Mouse (Mus musculus): ENCODE results near the gene Retn.

Retn gene

GRCm38 (mm10) chr8:3655526-3655925 lies at the start of gene Retn:
Gene Retn (plus strand): TSS chr8:3655770.
- no peak for DNase-seq (ENCODE audit: low spot score)

- no peak for DNase-seq (ENCODE audit: low spot score)
These were observed 49.0 kb upstream of the Retn start for GRCm38 (mm10) chr8:3606593-3606992.

GRCm38 (mm10) chr8:3607822-3608221 lies 47.7 kb upstream of the Retn start:
- no peak for DNase-seq (ENCODE audit: low spot score)

- DNase-seq (ENCODE audit: low spot score), result no peak
These were observed 46.3 kb upstream of the Retn start for GRCm38 (mm10) chr8:3609046-3609815.

GRCm38 (mm10) chr8:3609816-3610150 lies 45.8 kb upstream of the Retn start:
- no peak for DNase-seq (ENCODE audit: low spot score)

- peak; percentile 100 for DNase-seq (ENCODE audit: low spot score)
These were observed 34.2 kb upstream of the Retn start, which contains the start of the genes Xab2 and Pet100 for GRCm38 (mm10) chr8:3621199-3621970. Gene Xab2 (minus strand): TSS chr8:3621316. Gene Pet100 (plus strand): TSS chr8:3621548.

GRCm38 (mm10) chr8:3622119-3622518 lies 33.5 kb upstream of the Retn start:
- DNase-seq (ENCODE audit: low spot score), result no peak

- DNase-seq (ENCODE audit: low spot score), result no peak
These were observed 30.1 kb upstream of the Retn start, which contains the start of gene Pcp2 for GRCm38 (mm10) chr8:3625445-3625844. Gene Pcp2 (minus strand): TSS chr8:3625545.

- DNase-seq (ENCODE audit: low spot score), result no peak
These were observed 28.6 kb upstream of the Retn start for GRCm38 (mm10) chr8:3626971-3627370.

- DNase-seq (ENCODE audit: low spot score), result peak; percentile 55
These were observed 27.6 kb upstream of the Retn start for GRCm38 (mm10) chr8:3628014-3628413.

GRCm38 (mm10) chr8:3630647-3631477 lies 24.7 kb upstream of the Retn start, which contains the start of gene Stxbp2:
Gene Stxbp2 (plus strand): TSS chr8:3630955.
- DNase-seq (ENCODE audit: low spot score), result peak; percentile 78

- no peak for DNase-seq (ENCODE audit: low spot score)
These were observed 24.1 kb upstream of the Retn start for GRCm38 (mm10) chr8:3631478-3631875.

GRCm38 (mm10) chr8:3645804-3646203 lies 9.8 kb upstream of the Retn start:
- peak; percentile 45 for DNase-seq (ENCODE audit: low spot score)

GRCm38 (mm10) chr8:3646824-3647531 lies 8.6 kb upstream of the Retn start:
- DNase-seq (ENCODE audit: low spot score), result no peak

- no peak for DNase-seq (ENCODE audit: low spot score)
These were observed 8.0 kb upstream of the Retn start for GRCm38 (mm10) chr8:3647561-3647960.

GRCm38 (mm10) chr8:3648268-3648667 lies 7.3 kb upstream of the Retn start:
- no peak for DNase-seq (ENCODE audit: low spot score)

- DNase-seq (ENCODE audit: low spot score), result peak; percentile 62
These were observed 6.6 kb upstream of the Retn start for GRCm38 (mm10) chr8:3648990-3649389.

- no peak for DNase-seq (ENCODE audit: low spot score)
These were observed 2.7 kb upstream of the Retn start for GRCm38 (mm10) chr8:3652845-3653244.

- DNase-seq (ENCODE audit: low spot score), result no peak
These were observed 653 bp upstream of the Retn start for GRCm38 (mm10) chr8:3654726-3655508.

GRCm38 (mm10) chr8:3656725-3657381 lies 1.3 kb downstream of the Retn start:
- DNase-seq (ENCODE audit: low spot score), result peak; percentile 21

Measured in embryo, embryonic 10 days (tissue).